Mouse (Mus musculus) splenic B cell, adult 2 months (primary cell): ENCODE measurements around the gene Rtn4.
"Not testable (repeated sequence)": the region's sequence is repeated elsewhere in the genome, so short reads cannot be mapped to it uniquely, and the experiment has no call there.

Experiments used
- DNase-seq: peaks from one replicate; pipeline ENCODE4 v3.0.0-alpha.2; 2011; ENCODE audit warnings: low read depth, low spot score
- H3K27me3 ChIP-seq: 2 replicates; pipeline ENCODE4 v1.6.1; 2012; ENCODE audit warnings: mild to moderate bottlenecking, low read length, moderate library complexity, mixed read lengths; ENCODE audit not compliant: control insufficient read depth, poor library complexity, insufficient read depth, severe bottlenecking
- H3K36me3 ChIP-seq: 2 replicates; pipeline ENCODE4 v1.6.1; 2012; ENCODE audit warnings: mild to moderate bottlenecking, low read length, moderate library complexity, mixed read lengths; ENCODE audit not compliant: control insufficient read depth, poor library complexity, insufficient read depth, severe bottlenecking

Gene Rtn4

DNA sequence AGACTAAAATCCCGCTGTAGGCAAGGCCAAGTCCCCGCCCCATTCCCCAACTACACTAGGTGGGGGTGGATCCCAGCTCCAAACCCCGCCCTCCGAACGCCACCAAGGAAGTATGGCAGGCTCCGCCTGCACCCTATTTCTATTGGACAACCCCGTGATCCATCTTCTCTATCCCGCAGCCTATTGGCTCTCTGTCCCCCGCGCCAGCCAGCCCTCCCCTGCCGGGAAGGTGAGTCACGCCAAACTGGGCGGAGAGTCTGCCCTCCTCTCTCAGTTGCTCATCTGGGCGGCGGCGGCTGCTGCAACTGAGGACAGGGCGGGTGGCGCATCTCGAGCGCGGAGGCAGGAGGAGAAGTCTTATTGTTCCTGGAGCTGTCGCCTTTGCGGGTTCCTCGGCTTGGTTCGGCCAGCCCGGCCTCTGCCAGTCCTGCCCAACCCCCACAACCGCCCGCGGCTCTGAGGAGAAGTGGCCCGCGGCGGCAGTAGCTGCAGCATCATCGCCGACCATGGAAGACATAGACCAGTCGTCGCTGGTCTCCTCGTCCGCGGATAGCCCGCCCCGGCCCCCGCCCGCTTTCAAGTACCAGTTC, at the start of gene Rtn4:
Gene Rtn4, plus strand, starts transcription at position 265 of the 590 bp plus-strand sequence.
- Histone ChIP-seq H3K36me3 (no peaks in the 10 kb centered on the region), H3K27me3 (no peaks in the 10 kb centered on the region)
- DNase-seq = peak; percentile 97

DNA sequence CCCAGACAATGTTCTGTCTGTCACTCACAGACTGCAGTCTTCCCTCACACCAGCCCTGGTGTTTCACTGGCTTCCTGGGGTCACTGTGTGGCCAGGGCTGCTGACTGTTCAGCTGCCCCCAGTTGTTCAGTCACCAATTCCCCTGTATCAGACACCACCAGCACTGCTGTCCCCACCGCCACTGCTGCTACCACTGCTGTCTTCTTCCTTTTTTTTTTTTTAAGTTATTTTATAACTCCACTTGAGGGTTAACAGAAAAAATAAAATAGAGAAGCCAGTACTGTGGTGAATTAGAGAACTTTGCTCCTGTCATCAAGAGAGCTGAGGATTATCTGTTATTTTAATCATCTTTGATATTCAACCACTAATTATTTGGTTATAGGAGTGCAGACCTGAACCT, 48.3 kb upstream of the Rtn4 start:
- Histone ChIP-seq H3K27me3 (no peaks in the 10 kb centered on the region), H3K36me3 (no peaks in the 10 kb centered on the region)
- no peak for DNase-seq

DNA sequence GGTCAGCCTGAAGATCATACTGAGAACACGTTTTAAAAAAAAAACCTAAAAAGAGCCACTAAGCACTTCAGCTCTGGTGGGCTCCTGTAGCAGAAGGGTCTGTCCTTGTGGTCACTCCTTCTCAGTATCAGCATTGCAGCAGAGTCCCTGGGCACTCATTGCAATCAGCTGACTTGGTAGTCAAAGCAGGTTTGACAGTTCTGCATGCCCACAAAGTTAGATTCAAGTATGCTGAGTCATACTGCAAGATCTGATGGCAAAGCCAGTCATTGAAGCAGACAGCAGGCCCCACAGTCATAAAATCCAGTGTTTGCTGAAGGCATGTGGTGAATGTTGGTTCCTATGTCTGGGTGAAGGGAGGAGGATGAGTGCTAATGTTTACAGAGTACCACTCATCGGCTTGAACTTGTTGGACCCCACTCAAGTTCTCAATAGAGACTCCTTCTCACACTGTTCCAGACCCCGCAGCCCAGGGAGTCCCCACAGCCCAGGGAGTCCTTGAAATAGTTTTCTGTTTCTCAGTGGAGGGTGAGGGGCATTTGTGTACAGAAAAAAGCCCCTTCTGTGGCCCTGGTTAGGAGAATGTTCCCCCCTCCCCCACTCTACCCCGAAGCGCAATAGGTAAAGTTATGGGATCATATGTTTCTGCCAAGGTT, 47.2 kb upstream of the Rtn4 start:
- no peaks in the 10 kb centered on the region for H3K27me3 ChIP-seq
- no peaks in the 10 kb centered on the region for H3K36me3 ChIP-seq
- no peak for DNase-seq

DNA sequence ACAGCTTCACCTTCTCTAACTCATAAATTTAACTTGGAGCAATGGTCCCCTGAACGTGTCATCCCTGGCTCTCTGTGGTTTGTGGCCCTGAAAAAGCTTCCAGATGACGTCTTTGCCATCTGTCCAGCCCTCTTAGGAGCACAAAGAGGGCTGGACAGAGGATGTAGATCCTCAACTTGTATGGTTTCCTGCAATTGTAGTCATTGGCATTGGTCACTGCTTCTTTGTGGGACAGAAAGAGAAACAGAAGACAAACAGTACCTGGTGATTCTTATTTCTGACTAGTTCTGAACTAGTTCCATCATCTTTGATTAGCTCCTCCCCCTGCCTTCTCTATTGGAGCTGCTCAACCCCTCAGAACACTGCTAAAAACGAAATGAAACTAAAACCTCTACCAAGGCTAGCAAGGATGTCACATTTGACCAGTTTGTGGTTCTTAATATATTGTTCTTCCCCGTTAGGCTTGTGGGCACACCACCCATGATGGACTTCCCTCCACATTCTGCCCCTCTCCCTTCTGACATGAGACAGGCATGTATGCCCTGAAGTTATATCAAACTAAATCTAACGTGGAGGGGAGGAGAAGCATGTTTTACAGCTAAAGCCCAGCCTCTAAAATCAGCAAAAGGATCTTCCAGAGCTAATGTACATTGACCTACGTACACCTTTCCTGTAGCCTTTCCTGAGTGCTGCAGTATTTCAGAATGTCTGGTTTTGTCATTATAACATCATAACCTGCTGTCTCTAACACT, 45.0 kb upstream of the Rtn4 start:
- peak; percentile 67 for DNase-seq

DNA sequence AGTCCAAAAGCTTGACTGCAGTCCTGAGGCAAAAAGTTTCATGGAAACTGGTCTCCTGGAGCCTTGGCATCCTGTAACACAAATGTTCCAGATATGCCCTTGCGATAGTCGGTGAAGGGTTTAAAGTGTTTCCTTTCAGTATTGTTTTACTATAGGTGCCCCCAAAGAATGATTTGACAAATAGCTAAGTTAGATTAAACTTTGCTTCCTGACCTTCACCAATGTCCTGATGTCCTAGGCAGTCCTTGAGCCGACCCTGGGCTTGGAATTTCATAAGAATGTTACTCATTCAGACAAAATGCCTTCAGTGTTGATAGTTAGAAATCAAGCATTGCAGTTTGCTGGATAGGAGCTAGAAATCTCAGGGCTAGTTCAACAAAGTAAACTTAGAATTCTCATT, 37.4 kb upstream of the Rtn4 start:
- H3K27me3 ChIP-seq, H3K36me3 ChIP-seq, DNase-seq: not testable (repeated sequence)

More for the DNA sequence above, 45.0 kb upstream of the Rtn4 start:
- Histone ChIP-seq H3K36me3 (no peaks in the 10 kb centered on the region), H3K27me3 (no peaks in the 10 kb centered on the region)

DNA sequence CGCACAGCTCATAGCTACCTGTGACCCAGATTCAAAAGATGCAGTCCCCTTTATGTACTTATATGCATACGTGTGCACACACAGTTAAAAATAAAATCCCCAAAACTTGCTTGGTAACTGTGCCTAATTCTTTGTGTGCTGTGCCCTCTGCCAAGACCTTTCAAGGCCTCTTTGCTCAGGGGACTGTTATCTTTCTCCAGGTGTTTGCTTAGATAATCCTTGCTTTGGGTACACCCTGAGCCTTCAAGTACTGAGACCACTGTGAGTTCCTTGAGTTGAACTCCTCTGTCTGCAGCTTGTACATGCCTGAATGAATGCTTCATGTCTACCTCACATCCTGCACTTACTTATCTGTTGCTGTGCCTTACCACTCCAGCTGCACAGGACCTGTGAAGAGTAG, 32.0 kb upstream of the Rtn4 start:
- no peaks in the 10 kb centered on the region for H3K36me3 ChIP-seq
- H3K27me3 ChIP-seq = no peaks in the 10 kb centered on the region
- no peak for DNase-seq

DNA sequence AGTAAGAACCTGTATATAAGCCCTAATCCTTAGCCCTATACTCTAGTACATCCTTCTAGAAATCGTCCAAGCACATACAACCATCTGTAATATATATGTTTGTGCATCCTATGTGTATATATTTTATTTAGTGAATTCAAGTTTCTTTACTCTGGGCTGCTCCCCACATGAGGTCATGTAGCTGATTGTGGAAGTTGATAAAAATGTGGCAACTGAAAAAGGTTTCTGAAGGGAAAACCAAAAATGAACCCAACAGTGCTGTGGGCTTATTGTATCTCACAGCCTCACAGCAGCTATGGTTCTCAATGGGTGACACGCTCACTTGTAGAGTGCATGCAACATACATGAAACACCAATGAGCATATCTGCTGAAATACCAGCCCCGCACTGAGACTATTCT, 25.1 kb upstream of the Rtn4 start:
- no peak for DNase-seq
- no peaks in the 10 kb centered on the region for H3K36me3 ChIP-seq

DNA sequence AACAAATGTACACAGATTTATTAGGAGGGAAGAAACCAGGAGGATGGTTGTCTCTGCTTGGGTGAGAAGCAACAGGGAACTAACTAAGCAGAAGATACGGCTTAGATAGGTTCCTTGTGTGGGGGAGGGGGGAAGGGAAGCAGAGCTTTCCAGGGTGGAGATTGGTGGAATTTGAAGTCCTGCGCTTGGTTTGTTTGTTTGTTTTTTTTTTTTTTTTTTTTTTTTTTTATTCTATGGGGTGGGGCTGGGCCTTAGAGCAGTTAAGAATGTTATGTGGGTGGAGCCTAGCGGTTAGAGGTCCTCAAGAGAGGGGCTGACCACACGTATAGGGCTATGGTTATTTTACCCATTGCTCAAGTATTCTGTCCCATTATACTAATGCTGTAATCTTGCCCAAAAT, 23.0 kb upstream of the Rtn4 start:
- no peak for DNase-seq

More for the DNA sequence above, 25.1 kb upstream of the Rtn4 start:
- no peaks in the 10 kb centered on the region for H3K27me3 ChIP-seq

DNA sequence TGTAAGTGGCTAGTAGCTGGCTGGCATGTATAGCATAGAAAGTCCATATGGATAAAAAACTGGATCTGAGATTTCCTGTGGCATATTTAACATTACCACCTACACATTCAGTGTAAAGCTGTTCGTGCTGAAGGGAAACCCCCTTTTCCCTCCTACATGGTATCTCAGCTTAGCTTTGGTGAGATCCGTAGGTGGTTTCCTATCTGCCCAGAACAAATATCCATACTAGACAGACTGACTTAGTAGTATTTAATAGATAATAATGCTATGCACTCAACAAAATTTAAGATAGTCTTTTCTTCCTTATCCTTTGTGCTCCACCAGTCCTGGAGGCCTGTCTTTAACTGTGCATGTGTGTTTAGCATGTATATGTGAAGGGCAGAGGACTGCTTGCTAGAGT, 19.4 kb upstream of the Rtn4 start:
- H3K36me3 ChIP-seq = no peaks in the 10 kb centered on the region
- DNase-seq = no peak
- H3K27me3 ChIP-seq = no peaks in the 10 kb centered on the region

More for the DNA sequence above, 23.0 kb upstream of the Rtn4 start:
- Histone ChIP-seq H3K36me3 (no peaks in the 10 kb centered on the region), H3K27me3 (no peaks in the 10 kb centered on the region)

DNA sequence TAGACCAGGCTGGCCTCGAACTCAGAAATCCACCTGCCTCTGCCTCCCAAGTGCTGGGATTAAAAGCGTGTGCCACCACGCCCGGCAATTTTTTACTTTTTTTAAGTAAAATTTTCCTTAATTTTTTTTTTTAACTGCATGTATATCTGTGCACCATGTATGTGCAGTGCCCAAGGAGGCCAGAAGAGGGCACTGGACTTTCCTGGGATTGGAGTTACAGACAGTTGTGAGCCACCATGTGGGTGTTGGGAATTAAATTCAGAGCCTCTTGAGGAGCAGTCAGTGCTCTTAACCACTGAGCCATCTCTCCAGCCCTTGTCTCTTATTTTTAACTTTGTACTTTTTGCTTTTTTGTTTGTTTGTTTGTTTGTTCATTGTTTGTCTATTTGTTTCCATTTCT, 16.0 kb upstream of the Rtn4 start:
- DNase-seq = peak; percentile 33
- Histone ChIP-seq H3K36me3 (no peaks in the 10 kb centered on the region), H3K27me3 (no peaks in the 10 kb centered on the region)

DNA sequence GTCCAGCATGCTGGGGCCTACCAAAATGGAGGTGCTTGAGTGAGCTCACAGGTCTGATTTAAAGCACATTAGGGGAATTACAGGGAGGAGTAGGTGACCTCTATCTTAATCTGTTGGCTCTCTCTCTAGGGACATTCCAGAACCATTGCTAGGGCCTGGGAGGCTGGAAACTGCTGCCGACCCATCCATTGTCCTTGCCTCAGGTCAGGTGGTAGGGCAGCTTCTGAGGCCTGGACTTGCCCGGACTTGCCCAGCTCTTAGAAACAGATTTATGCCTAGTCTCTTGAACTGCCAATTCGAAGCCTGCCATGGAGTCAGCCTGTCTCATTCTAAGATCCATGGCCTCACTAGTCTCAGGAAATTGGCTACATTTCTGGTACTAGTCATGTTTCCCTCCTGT, 12.8 kb upstream of the Rtn4 start:
- H3K36me3 ChIP-seq = no peaks in the 10 kb centered on the region
- DNase-seq = no peak
- H3K27me3 ChIP-seq = no peaks in the 10 kb centered on the region

DNA sequence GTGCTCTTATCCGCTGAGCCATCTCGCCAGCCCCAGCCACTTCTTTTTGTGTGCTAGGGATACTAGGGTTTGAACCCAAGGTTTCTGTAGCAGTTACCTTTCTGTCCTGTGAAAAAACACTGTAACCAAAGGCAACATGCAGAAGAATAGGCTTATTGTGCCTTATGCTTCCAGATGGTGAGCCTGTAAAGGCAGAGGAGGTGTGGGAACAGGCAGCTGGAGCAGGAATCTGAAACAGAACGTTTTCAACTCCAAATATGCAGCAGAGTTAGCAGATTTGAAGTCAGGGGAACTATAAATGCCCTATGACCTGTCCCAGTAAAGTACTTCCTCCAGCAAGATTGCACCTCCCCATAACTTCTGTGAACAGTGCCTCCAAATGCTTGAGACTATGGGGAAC, 12.0 kb upstream of the Rtn4 start:
- DNase-seq = no peak
- Histone ChIP-seq H3K36me3 (no peaks in the 10 kb centered on the region), H3K27me3 (no peaks in the 10 kb centered on the region)

DNA sequence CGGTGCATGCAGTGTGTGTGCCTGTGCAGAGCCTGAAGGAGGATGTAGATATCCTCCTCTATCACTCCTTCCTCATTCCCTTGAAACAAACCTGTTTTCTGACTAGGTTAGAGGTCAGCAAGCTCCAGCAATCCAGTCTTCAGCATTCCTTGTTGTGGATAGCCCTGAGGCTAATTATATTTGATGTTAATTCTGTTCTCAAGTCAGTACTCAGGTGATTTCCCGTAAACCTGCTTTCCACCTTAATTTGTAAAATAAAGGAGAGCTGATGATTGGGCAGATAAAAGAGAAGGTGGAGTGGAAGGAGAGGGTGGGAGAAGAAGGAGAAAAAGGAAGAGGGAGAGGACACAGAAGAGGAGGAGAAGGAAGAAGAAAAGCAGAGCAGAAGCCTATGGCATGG, 8.5 kb upstream of the Rtn4 start:
- no peaks in the 10 kb centered on the region for H3K36me3 ChIP-seq
- DNase-seq = no peak
- no peaks in the 10 kb centered on the region for H3K27me3 ChIP-seq

DNA sequence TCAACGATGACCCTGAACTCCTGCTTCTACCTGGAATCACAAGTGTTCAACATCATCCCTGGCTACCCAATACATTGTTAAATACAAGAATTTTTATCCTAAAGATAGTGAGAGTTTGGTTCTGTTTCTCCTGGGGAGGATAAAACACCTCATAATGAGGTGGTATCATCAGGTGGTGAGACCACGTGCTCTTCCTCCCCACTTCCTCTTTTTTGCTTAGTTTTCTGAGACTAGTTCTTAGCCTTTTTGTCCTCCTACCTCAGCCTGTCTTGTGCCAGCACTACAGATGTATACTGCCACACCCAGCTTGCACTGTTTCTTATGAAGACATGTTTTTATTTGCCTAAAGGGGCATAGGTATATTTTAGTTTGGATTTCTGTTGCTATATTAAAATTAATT, 6.6 kb upstream of the Rtn4 start:
- Histone ChIP-seq H3K36me3 (no peaks in the 10 kb centered on the region), H3K27me3 (no peaks in the 10 kb centered on the region)
- peak; percentile 75 for DNase-seq

DNA sequence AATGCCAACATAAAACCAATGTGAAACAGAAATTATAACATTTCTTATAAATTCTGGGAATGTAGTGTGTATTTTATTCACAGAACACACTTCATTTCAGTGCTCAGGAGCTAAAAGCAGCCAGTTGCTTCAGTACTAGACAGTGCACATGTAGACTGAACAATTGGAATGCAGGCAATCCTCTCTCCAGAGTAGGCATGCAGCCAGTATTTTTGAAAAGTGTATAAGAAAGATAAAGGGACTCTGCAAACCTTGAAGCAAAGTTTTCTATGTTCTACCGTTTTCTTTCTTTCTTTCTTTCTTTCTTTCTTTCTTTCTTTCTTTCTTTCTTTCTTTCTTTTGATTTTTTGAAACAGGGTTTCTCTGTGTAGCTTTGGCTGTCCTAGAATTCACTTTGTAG, 1.2 kb upstream of the Rtn4 start:
- H3K36me3 ChIP-seq = no peaks in the 10 kb centered on the region
- H3K27me3 ChIP-seq = no peaks in the 10 kb centered on the region
- DNase-seq = no peak
